Mouse (Mus musculus): ENCODE results near the gene Arhgef12. TPM values are rescaled to one million over a fixed set of nuclear protein-coding genes. Genes with fewer than 3 reads are reported as not detected.

Gene Arhgef12
- total and polyA plus RNA-seq, 3 experiments, result 5.9 to 76.3 (median 53.3) TPM

DNA sequence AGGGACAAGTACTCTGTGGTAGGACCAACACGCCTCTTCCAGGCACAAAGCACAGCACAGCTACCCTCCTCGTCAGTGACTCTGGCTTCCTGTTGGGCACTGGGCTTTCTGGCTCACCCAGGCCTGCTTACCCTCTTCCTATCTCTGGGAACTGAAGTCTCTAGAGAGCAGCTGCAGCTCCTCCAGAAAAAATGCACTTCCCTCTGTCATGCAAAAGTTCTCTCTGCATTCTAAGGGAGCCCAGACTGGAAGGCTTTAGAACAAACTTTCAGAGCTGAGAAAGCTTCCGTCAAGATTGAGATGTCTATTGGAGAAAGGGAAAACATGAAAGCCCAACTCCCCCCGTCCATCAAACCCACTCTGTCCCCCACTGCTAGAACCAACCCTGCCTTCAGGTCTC, 164.9 kb downstream of the Arhgef12 start:
- H3K36me3 ChIP-seq (replicated peaks), result no peaks in the 10 kb centered on the region
- DNase-seq (ENCODE audit: low spot score), result no peak
- ATAC-seq (ENCODE audit: extremely low read depth, insufficient number of reproducible peaks, low FRiP score, poor library complexity, severe bottlenecking), result no peak
- TF ChIP-seq CTCF (IDR thresholded peaks at IDR 0.05; ENCODE audit: low read depth, low read length) (no peak), TAL1 (conservative IDR thresholded peaks at IDR 0.05; ENCODE audit: low read depth, low read length) (no peak), GATA1 (IDR thresholded peaks at IDR 0.05; ENCODE audit: borderline replicate concordance, low read length) (no peak), GATA2 (IDR thresholded peaks at IDR 0.05; ENCODE audit: borderline replicate concordance, low read depth, low read length) (no peak), POLR2AphosphoS5 (IDR thresholded peaks at IDR 0.05; ENCODE audit: insufficient replicate concordance, low read depth, low read length) (no peak)
- H3K4me1 ChIP-seq (ENCODE audit: insufficient read depth, low read depth, low read length), result peaks cover 3% of the 10 kb centered on the region; the same call in 1 of the 2 replicates
- peaks cover 13% of the 10 kb centered on the region for H3K9me3 ChIP-seq (replicated peaks)
- H3K4me3 ChIP-seq (ENCODE audit: low read depth, low read length), result no peak overlapping the region
- H3K27me3 ChIP-seq (ENCODE audit: insufficient read depth, low read length), result peaks cover 37% of the 10 kb centered on the region

DNA sequence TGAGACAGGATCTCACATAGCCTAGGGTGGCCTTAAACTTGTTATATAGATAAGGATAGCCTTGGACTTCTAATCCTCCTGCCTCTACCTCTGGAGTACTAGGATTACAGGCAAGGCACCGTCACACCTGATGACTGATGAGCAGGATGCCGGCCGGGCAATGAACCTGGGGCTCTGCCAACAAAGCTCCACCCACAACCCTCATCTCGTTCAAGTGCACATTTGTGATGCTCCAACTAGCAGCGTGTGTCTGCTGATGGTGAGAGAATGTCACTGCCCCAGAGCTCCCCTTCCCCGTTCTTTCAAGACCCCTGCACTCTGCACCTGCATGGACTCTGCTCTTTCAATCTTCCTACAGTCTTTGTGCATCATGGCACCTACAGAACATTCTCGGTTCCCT, 174.9 kb downstream of the Arhgef12 start:
- DNase-seq (ENCODE audit: low spot score), result no peak
- Histone ChIP-seq H3K27me3 (ENCODE audit: insufficient read depth, low read length) (peaks cover 7% of the 10 kb centered on the region; the same call in 1 of the 2 replicates), H3K4me1 (ENCODE audit: insufficient read depth, low read depth, low read length) (no peaks in the 10 kb centered on the region), H3K9me3 (replicated peaks) (no peaks in the 10 kb centered on the region), H3K4me3 (ENCODE audit: low read depth, low read length) (no peak overlapping the region), H3K36me3 (replicated peaks) (no peaks in the 10 kb centered on the region)
- TF ChIP-seq GATA2 (IDR thresholded peaks at IDR 0.05; ENCODE audit: borderline replicate concordance, low read depth, low read length), result no peak
- TF ChIP-seq POLR2AphosphoS5 (IDR thresholded peaks at IDR 0.05; ENCODE audit: insufficient replicate concordance, low read depth, low read length), result no peak
- no peak for TF ChIP-seq TAL1 (conservative IDR thresholded peaks at IDR 0.05; ENCODE audit: low read depth, low read length)
- TF ChIP-seq GATA1 (IDR thresholded peaks at IDR 0.05; ENCODE audit: borderline replicate concordance, low read length), result no peak
- no peak for ATAC-seq (ENCODE audit: extremely low read depth, insufficient number of reproducible peaks, low FRiP score, poor library complexity, severe bottlenecking)

- TF ChIP-seq GATA1 (IDR thresholded peaks at IDR 0.05; ENCODE audit: borderline replicate concordance, low read length), result no peak
- TF ChIP-seq GATA2 (IDR thresholded peaks at IDR 0.05; ENCODE audit: borderline replicate concordance, low read depth, low read length), result no peak
- Histone ChIP-seq H3K27me3 (ENCODE audit: insufficient read depth, low read length) (no peaks in the 10 kb centered on the region; the same call in 1 of the 2 replicates), H3K36me3 (replicated peaks) (no peaks in the 10 kb centered on the region), H3K9me3 (replicated peaks) (no peaks in the 10 kb centered on the region), H3K4me1 (ENCODE audit: insufficient read depth, low read depth, low read length) (no peaks in the 10 kb centered on the region), H3K4me3 (ENCODE audit: low read depth, low read length) (no peak overlapping the region)
- no peak for DNase-seq (ENCODE audit: low spot score)
- no peak for ATAC-seq (ENCODE audit: extremely low read depth, insufficient number of reproducible peaks, low FRiP score, poor library complexity, severe bottlenecking)
Observed at GRCm38 (mm10) chr9:42927498-42927897, 179.5 kb downstream of the Arhgef12 start.

- Histone ChIP-seq H3K27me3 (ENCODE audit: insufficient read depth, low read length) (no peaks in the 10 kb centered on the region; the same call in 1 of the 2 replicates), H3K36me3 (replicated peaks) (no peaks in the 10 kb centered on the region), H3K4me3 (ENCODE audit: low read depth, low read length) (no peak overlapping the region), H3K9me3 (replicated peaks) (no peaks in the 10 kb centered on the region), H3K4me1 (ENCODE audit: insufficient read depth, low read depth, low read length) (no peaks in the 10 kb centered on the region)
- DNase-seq (ENCODE audit: low spot score) (no peak), ATAC-seq (ENCODE audit: extremely low read depth, insufficient number of reproducible peaks, low FRiP score, poor library complexity, severe bottlenecking) (no peak)
- TF ChIP-seq TAL1 (conservative IDR thresholded peaks at IDR 0.05; ENCODE audit: low read depth, low read length) (no peak), GATA2 (IDR thresholded peaks at IDR 0.05; ENCODE audit: borderline replicate concordance, low read depth, low read length) (no peak), CTCF (IDR thresholded peaks at IDR 0.05; ENCODE audit: low read depth, low read length) (no peak), GATA1 (IDR thresholded peaks at IDR 0.05; ENCODE audit: borderline replicate concordance, low read length) (no peak), POLR2AphosphoS5 (IDR thresholded peaks at IDR 0.05; ENCODE audit: insufficient replicate concordance, low read depth, low read length) (no peak)
Observed at GRCm38 (mm10) chr9:42926564-42926963, 180.5 kb downstream of the Arhgef12 start.

DNA sequence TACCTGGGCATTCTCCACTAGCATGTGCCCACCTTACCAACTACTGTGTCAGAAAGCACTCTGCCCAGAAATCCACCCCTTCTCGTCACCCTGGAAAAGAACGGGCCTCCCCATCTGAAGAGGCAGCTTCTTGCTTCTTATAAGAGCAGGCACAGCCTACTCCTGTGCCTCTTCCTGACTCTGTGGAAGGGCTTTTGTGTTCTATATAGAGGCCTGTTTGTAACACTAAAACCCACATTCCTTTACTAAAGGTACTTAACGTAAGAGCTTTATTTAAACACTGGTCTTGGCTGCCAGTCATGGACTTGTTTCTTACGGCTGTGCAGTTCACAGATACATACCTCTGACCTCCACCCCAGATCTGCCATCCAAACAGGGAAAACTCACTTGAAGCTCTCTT, 185.2 kb downstream of the Arhgef12 start:
- TF ChIP-seq GATA2 (IDR thresholded peaks at IDR 0.05; ENCODE audit: borderline replicate concordance, low read depth, low read length) (no peak), TAL1 (conservative IDR thresholded peaks at IDR 0.05; ENCODE audit: low read depth, low read length) (no peak), POLR2AphosphoS5 (IDR thresholded peaks at IDR 0.05; ENCODE audit: insufficient replicate concordance, low read depth, low read length) (no peak), CTCF (IDR thresholded peaks at IDR 0.05; ENCODE audit: low read depth, low read length) (no peak), GATA1 (IDR thresholded peaks at IDR 0.05; ENCODE audit: borderline replicate concordance, low read length) (no peak)
- ATAC-seq (ENCODE audit: extremely low read depth, insufficient number of reproducible peaks, low FRiP score, poor library complexity, severe bottlenecking), result no peak
- no peak for DNase-seq (ENCODE audit: low spot score)
- Histone ChIP-seq H3K9me3 (replicated peaks) (no peaks in the 10 kb centered on the region), H3K27me3 (ENCODE audit: insufficient read depth, low read length) (no peaks in the 10 kb centered on the region), H3K36me3 (replicated peaks) (no peaks in the 10 kb centered on the region), H3K4me3 (ENCODE audit: low read depth, low read length) (no peak overlapping the region), H3K4me1 (ENCODE audit: insufficient read depth, low read depth, low read length) (no peaks in the 10 kb centered on the region)

DNA sequence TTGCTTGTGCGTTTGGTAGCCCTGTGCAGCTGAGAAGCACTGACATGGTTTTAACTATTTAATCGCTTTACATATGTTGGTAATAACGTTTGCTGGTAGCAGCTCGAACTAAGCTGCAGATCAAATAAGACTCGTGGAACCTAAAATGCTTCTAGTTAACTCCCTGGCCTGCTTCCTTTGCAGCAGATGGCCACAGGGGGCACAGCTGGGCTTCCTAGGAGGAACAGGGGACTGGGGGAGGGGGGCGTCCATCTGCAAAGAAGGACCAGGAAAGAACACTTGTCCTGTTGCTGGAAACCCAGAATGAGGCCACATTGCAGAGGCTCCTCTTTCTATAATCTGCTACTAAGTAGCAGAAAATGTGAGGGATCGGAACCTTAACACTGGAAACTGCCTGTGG, 186.8 kb downstream of the Arhgef12 start:
- no peak for TF ChIP-seq CTCF (IDR thresholded peaks at IDR 0.05; ENCODE audit: low read depth, low read length)
- TF ChIP-seq GATA2 (IDR thresholded peaks at IDR 0.05; ENCODE audit: borderline replicate concordance, low read depth, low read length), result no peak
- no peak for TF ChIP-seq TAL1 (conservative IDR thresholded peaks at IDR 0.05; ENCODE audit: low read depth, low read length)
- TF ChIP-seq POLR2AphosphoS5 (IDR thresholded peaks at IDR 0.05; ENCODE audit: insufficient replicate concordance, low read depth, low read length), result no peak
- no peak for TF ChIP-seq GATA1 (IDR thresholded peaks at IDR 0.05; ENCODE audit: borderline replicate concordance, low read length)
- no peaks in the 10 kb centered on the region for H3K27me3 ChIP-seq (ENCODE audit: insufficient read depth, low read length)
- no peaks in the 10 kb centered on the region for H3K4me1 ChIP-seq (ENCODE audit: insufficient read depth, low read depth, low read length)
- ATAC-seq (ENCODE audit: extremely low read depth, insufficient number of reproducible peaks, low FRiP score, poor library complexity, severe bottlenecking), result no peak
- H3K4me3 ChIP-seq (ENCODE audit: low read depth, low read length), result no peak overlapping the region
- H3K9me3 ChIP-seq (replicated peaks), result no peaks in the 10 kb centered on the region
- DNase-seq (ENCODE audit: low spot score), result no peak
- H3K36me3 ChIP-seq (replicated peaks), result no peaks in the 10 kb centered on the region

GRCm38 (mm10) chr9:42917911-42918310, 189.1 kb downstream of the Arhgef12 start:
- DNase-seq (ENCODE audit: low spot score) (no peak), ATAC-seq (ENCODE audit: extremely low read depth, insufficient number of reproducible peaks, low FRiP score, poor library complexity, severe bottlenecking) (no peak)
- no peaks in the 10 kb centered on the region for H3K27me3 ChIP-seq (ENCODE audit: insufficient read depth, low read length)
- no peaks in the 10 kb centered on the region for H3K36me3 ChIP-seq (replicated peaks)
- H3K4me3 ChIP-seq (ENCODE audit: low read depth, low read length), result no peak overlapping the region
- no peak for TF ChIP-seq CTCF (IDR thresholded peaks at IDR 0.05; ENCODE audit: low read depth, low read length)
- TF ChIP-seq GATA2 (IDR thresholded peaks at IDR 0.05; ENCODE audit: borderline replicate concordance, low read depth, low read length), result no peak
- TF ChIP-seq TAL1 (conservative IDR thresholded peaks at IDR 0.05; ENCODE audit: low read depth, low read length), result no peak
- no peak for TF ChIP-seq POLR2AphosphoS5 (IDR thresholded peaks at IDR 0.05; ENCODE audit: insufficient replicate concordance, low read depth, low read length)
- no peak for TF ChIP-seq GATA1 (IDR thresholded peaks at IDR 0.05; ENCODE audit: borderline replicate concordance, low read length)
- no peaks in the 10 kb centered on the region for H3K4me1 ChIP-seq (ENCODE audit: insufficient read depth, low read depth, low read length)
- H3K9me3 ChIP-seq (replicated peaks), result no peaks in the 10 kb centered on the region

Measured in G1E (cell line).